Mouse (Mus musculus) limb, embryonic 14.5 days (tissue): ENCODE measurements around the gene Rslcan18. TPM values are rescaled to one million over a fixed set of nuclear protein-coding genes. Genes with fewer than 3 reads are reported as not detected.

Experiments
- ATAC-seq: fragments of 200-750 bp; cut with Nextera tagmentation; 2 replicates; pipeline ENCODE4 v1.8.0; 2017; ENCODE audit warnings: low read depth, moderate number of reproducible peaks, moderate TSS enrichment; ENCODE audit not compliant: low FRiP score
- DNase-seq: peaks from one replicate; pipeline ENCODE4 v3.0.0-alpha.2; 2015; ENCODE audit warnings: low spot score
- H3K27ac ChIP-seq: fragments of 300-500 bp; sonication (generic); replicated peaks from 2 replicates; pipeline ENCODE4 v1.5.1; 2014; ENCODE audit warnings: low read depth, mild to moderate bottlenecking, low read length, moderate library complexity, mixed read lengths
- H3K27me3 ChIP-seq: fragments of 300-500 bp; sonication (generic); 2 replicates; pipeline ENCODE4 v1.6.1; 2014; ENCODE audit warnings: low read length, mixed read lengths; ENCODE audit not compliant: control insufficient read depth, insufficient read depth
- H3K36me3 ChIP-seq: fragments of 300-500 bp; sonication (generic); 2 replicates; pipeline ENCODE4 v1.6.1; 2014; ENCODE audit warnings: mild to moderate bottlenecking, low read length, moderate library complexity, mixed read lengths; ENCODE audit not compliant: control insufficient read depth, insufficient read depth
- H3K4me1 ChIP-seq: fragments of 300-500 bp; sonication (generic); 2 replicates; pipeline ENCODE4 v1.6.1; 2014; ENCODE audit warnings: antibody characterized with exemption, low read length, mixed read lengths; ENCODE audit not compliant: control insufficient read depth, insufficient read depth
- H3K4me2 ChIP-seq: fragments of 300-500 bp; sonication (generic); replicated peaks from 2 replicates; pipeline ENCODE4 v1.6.1; 2014; ENCODE audit warnings: low read depth, mild to moderate bottlenecking, low read length, moderate library complexity; ENCODE audit not compliant: severe bottlenecking
- H3K4me3 ChIP-seq: fragments of 300-500 bp; sonication (generic); replicated peaks from 2 replicates; pipeline ENCODE4 v1.5.1; 2014; ENCODE audit warnings: low read length
- H3K9ac ChIP-seq: fragments of 300-500 bp; sonication (generic); 2 replicates; pipeline ENCODE4 v1.6.1; 2014; ENCODE audit warnings: mild to moderate bottlenecking, low read depth, low read length, moderate library complexity; ENCODE audit not compliant: severe bottlenecking
- H3K9me3 ChIP-seq: fragments of 300-500 bp; sonication (generic); 2 replicates; pipeline ENCODE4 v1.6.1; 2016; ENCODE audit warnings: low read length; ENCODE audit not compliant: control insufficient read depth
- POLR2A ChIP-seq: fragments of 200-500 bp; IDR thresholded peaks from 2 replicates; pipeline ENCODE4 v1.8.0; 2012; ENCODE audit warnings: inconsistent platforms, mild to moderate bottlenecking, moderate library complexity, borderline replicate concordance; ENCODE audit not compliant: insufficient read depth, insufficient read length; ENCODE audit errors: extremely low read depth
- WGBS: fragments of 180-500 bp; shearing (Covaris S2); extraction: QIAGEN DNeasy Blood & Tissue Kit; methylation state at CpG from one replicate; pipeline ENCODE4 v1.1.7; 2014; 5-methylcytosine and 5-hydroxymethylcytosine counted together
- polyA plus RNA-seq, 2 experiments: library from polyadenylated mRNA; depleted of rRNA in 1 of 2; stranded (reverse) in 1 of 2; unstranded in 1 of 2; fragments of >200 nt; fragmentation: Nextera tagmentation in 1 of 2; extraction: Ambion mirVana in 1 of 2; gene quantifications; 2 replicates each; pipeline versions ENCODE4 v1.2.1 to v1.2.3; 2012 to 2014

The Rslcan18 gene
- polyA plus RNA-seq, 2 experiments, result 0.08 to 0.31 TPM

DNA sequence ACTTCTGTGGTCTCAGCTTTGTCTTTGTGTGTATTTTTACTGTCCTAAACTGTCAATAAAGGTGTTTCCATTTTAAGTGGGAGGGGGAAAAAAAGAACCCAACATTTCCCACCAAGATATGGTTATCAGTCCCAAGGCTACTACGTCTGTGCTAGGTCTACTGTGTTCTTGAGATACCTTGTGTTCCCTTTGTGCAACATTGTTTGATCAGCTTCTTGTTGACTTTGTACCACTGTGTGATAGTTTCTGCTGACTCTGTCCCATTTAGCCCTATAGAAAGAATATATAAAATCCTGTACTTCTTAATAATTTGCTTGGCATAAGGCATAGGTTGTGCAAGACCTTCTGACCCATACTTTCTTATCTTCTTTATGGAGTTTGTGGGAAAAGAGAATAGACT, 25.9 kb downstream of the Rslcan18 start:
- Histone ChIP-seq H3K9ac (no peak overlapping the region), H3K4me2 (no peak overlapping the region), H3K27ac (no peak overlapping the region), H3K27me3 (no peaks in the 10 kb centered on the region), H3K4me1 (no peaks in the 10 kb centered on the region), H3K9me3 (no peaks in the 10 kb centered on the region), H3K36me3 (no peaks in the 10 kb centered on the region), H3K4me3 (no peak overlapping the region)
- DNase-seq, result no peak
- WGBS, result 73% methylated on average over 1 of the region's 1 CpGs
- ATAC-seq, result no peak
- no peak for TF ChIP-seq POLR2A

DNA sequence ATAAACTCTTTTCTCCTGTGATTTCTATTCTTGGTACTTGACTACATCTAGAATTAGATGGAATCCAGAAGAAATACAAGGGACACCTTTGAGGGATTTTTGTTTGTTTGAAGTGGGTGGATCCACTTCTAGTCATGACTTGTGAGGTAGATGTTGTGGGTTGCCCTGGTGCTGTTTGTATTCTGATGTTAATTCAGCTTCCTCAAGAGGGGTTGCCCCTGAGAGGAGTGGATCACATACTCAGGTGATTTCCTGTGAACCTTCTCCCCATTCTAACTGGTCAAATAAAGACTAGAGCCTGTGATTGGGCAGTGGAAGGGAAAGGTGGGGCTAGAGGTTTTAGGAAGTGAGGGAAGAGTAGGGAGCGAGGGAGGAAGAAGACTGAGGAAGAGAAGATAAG, 34.1 kb downstream of the Rslcan18 start:
- ATAC-seq (no peak), DNase-seq (no peak)
- Histone ChIP-seq H3K36me3 (peaks cover 12% of the 10 kb centered on the region), H3K27me3 (no peaks in the 10 kb centered on the region), H3K4me2 (peak overlapping the region; percentile 62), H3K9me3 (peaks cover 5% of the 10 kb centered on the region), H3K4me1 (peaks cover 4% of the 10 kb centered on the region; the same call in 1 of the 2 replicates), H3K4me3 (peak overlapping the region; percentile 62), H3K27ac (peak overlapping the region; percentile 88; the same call in 1 of the 2 replicates), H3K9ac (no peak overlapping the region)
- TF ChIP-seq POLR2A, result no peak
- 81% methylated on average over 1 of the region's 1 CpGs for WGBS

DNA sequence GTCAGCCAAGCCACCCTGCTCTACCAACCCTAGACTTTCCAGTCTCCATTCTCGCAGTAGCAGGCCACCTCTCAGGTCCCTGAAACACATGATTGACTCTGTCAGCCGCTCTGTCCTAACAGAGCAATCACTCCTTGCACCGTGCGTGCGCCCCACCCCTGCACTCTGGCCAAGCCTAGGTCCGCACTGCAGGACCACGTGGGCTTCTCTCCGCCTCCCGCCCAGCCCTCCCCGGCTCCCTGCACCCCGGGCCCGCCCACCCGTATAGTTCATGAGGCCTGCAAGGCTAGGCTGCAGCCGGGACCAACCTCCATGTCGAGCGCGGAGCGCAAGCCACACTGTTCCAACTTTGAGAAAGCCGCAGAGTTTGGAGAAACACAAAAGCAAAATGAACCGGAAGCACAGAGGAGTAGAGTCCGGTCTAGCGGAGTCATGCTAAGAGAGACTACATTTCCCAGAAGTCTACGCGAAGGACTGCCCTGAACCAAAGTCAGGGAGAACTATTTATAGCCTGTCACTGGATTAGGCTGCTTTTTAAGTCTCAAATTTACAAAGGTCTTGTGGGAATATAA, 34.8 kb downstream of the Rslcan18 start:
- no peaks in the 10 kb centered on the region for H3K27me3 ChIP-seq
- peak overlapping the region; percentile 62 for H3K4me3 ChIP-seq
- under 1% methylated on average over 24 of the region's 24 CpGs for WGBS
- peak; percentile 90 for DNase-seq
- peaks cover 12% of the 10 kb centered on the region for H3K9me3 ChIP-seq
- H3K9ac ChIP-seq, result peak overlapping the region; percentile 69
- peaks cover 4% of the 10 kb centered on the region; the same call in 1 of the 2 replicates for H3K4me1 ChIP-seq
- ATAC-seq, result peak; percentile 99
- TF ChIP-seq POLR2A, result 0 out of 2 replicates have a peak, but pooled peaks have one; percentile 38
- H3K4me2 ChIP-seq, result peak overlapping the region; percentile 62
- H3K27ac ChIP-seq, result peak overlapping the region; percentile 88
- H3K36me3 ChIP-seq, result peaks cover 17% of the 10 kb centered on the region

DNA sequence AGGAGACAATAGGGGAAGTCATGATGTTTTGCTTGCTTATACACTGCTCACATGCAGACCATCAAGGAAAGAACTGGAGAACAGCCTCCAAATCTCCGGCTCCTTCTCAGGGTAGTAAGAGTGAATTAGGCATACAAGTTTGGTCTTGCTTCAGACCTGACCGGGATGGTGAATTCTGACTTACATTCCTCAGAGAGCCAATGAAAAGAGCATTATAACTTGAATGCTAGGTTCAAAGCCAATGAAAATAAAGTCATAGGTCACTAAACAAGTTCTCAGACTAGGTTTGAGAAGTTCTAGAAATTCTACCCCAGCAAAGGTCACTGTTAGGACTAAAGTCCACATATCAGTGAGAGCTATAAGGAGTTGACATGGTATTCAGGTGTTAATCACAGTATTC, 38.8 kb downstream of the Rslcan18 start:
- no peak for TF ChIP-seq POLR2A
- peaks cover 43% of the 10 kb centered on the region for H3K36me3 ChIP-seq
- peaks cover 30% of the 10 kb centered on the region for H3K9me3 ChIP-seq
- H3K4me1 ChIP-seq, result peaks cover 4% of the 10 kb centered on the region; the same call in 1 of the 2 replicates
- DNase-seq (no peak), ATAC-seq (no peak)
- no peak overlapping the region for H3K4me2 ChIP-seq
- 91% methylated on average over 2 of the region's 2 CpGs for WGBS
- no peaks in the 10 kb centered on the region for H3K27me3 ChIP-seq
- no peak overlapping the region for H3K27ac ChIP-seq
- H3K4me3 ChIP-seq, result no peak overlapping the region
- H3K9ac ChIP-seq, result no peak overlapping the region

DNA sequence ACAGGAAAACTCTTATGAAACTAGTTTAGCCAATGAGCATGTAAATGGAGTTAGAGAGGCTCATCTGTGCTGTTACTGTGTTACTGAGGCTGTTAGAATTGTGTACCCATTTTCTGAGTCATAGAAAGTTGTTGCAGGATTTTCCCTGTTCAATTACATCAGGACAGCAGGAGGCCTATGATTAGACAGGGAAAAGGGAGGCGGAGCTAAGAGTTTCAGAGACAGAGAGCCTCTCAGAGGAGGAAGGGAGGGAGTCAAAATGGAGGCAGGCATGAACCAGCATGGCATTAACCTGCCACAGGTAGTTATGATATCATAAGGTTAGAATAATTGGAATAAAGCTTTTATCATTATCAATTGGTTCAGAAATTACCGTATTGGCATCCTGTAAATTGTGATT, 43.3 kb downstream of the Rslcan18 start:
- peaks cover 65% of the 10 kb centered on the region for H3K36me3 ChIP-seq
- no peak overlapping the region for H3K4me3 ChIP-seq
- TF ChIP-seq POLR2A, result no peak
- H3K9me3 ChIP-seq, result peaks cover 58% of the 10 kb centered on the region
- H3K9ac ChIP-seq, result no peak overlapping the region
- ATAC-seq (no peak), DNase-seq (no peak)
- no peaks in the 10 kb centered on the region for H3K4me1 ChIP-seq
- H3K27ac ChIP-seq, result no peak overlapping the region
- 89% methylated on average over 2 of the region's 2 CpGs for whole genome bisulfite sequencing
- no peaks in the 10 kb centered on the region for H3K27me3 ChIP-seq
- H3K4me2 ChIP-seq, result no peak overlapping the region
